Mouse (Mus musculus): ENCODE measurements around the gene Triap1. TPM values are rescaled to one million over a fixed set of nuclear protein-coding genes. Genes with fewer than 3 reads are reported as not detected.
"Not testable (repeated sequence)": the region's sequence is repeated elsewhere in the genome, so short reads cannot be mapped to it uniquely, and the experiment has no call there.

The Triap1 gene
- polyA plus RNA-seq, 1 experiment from 2014 or later, result 66.3 TPM

- Histone ChIP-seq H3K27me3 (replicated peaks) (no peaks in the 10 kb centered on the region), H3K9me3 (no peaks in the 10 kb centered on the region), H3K36me3 (no peaks in the 10 kb centered on the region), H3K4me1 (replicated peaks) (peaks cover 3% of the 10 kb centered on the region), H3K9ac (peak overlapping the region; percentile 42; the same call in 1 of the 2 replicates), H3K4me2 (replicated peaks) (peak overlapping the region; percentile 66), H3K4me3 (replicated peaks) (peak overlapping the region; percentile 18; the same call in 1 of the 2 replicates), H3K27ac (no peak overlapping the region)
- WGBS, result 25% methylated on average over 26 of the region's 26 CpGs
- no peak for ATAC-seq
Observed at GRCm38 (mm10) chr5:115373441-115374203, 32.6 kb downstream of the Triap1 start.

- H3K9ac ChIP-seq, result peak overlapping the region; percentile 42; the same call in 1 of the 2 replicates
- no peaks in the 10 kb centered on the region for H3K27me3 ChIP-seq (replicated peaks)
- H3K27ac ChIP-seq, result no peak overlapping the region
- H3K36me3 ChIP-seq, result no peaks in the 10 kb centered on the region
- peak overlapping the region; percentile 66 for H3K4me2 ChIP-seq (replicated peaks)
- no peak for ATAC-seq
- no peaks in the 10 kb centered on the region for H3K9me3 ChIP-seq
- 26% methylated on average over 11 of the region's 11 CpGs for WGBS
- peaks cover 3% of the 10 kb centered on the region for H3K4me1 ChIP-seq (replicated peaks)
- H3K4me3 ChIP-seq (replicated peaks), result peak overlapping the region; percentile 18; the same call in 1 of the 2 replicates
Observed at GRCm38 (mm10) chr5:115374204-115374820, 33.3 kb downstream of the Triap1 start.

- no peaks in the 10 kb centered on the region for H3K9me3 ChIP-seq
- peaks cover 3% of the 10 kb centered on the region for H3K4me1 ChIP-seq (replicated peaks)
- no peak overlapping the region for H3K4me2 ChIP-seq (replicated peaks)
- H3K4me3 ChIP-seq (replicated peaks), result no peak overlapping the region
- 88% methylated on average over 2 of the region's 2 CpGs for WGBS
- no peak for ATAC-seq
- H3K9ac ChIP-seq, result no peak overlapping the region
- no peaks in the 10 kb centered on the region for H3K27me3 ChIP-seq (replicated peaks)
- no peak overlapping the region for H3K27ac ChIP-seq
- H3K36me3 ChIP-seq, result no peaks in the 10 kb centered on the region
Observed at GRCm38 (mm10) chr5:115375436-115375835, 34.4 kb downstream of the Triap1 start.

GRCm38 (mm10) chr5:115378882-115379281 lies 37.9 kb downstream of the Triap1 start:
- not testable (repeated sequence) for H3K4me1 ChIP-seq (replicated peaks); H3K4me3 ChIP-seq (replicated peaks); H3K36me3 ChIP-seq; H3K9ac ChIP-seq; H3K9me3 ChIP-seq; ATAC-seq; H3K27ac ChIP-seq; H3K27me3 ChIP-seq (replicated peaks); H3K4me2 ChIP-seq (replicated peaks)
- 62% methylated on average over 2 of the region's 2 CpGs for WGBS

GRCm38 (mm10) chr5:115391935-115392334 lies 50.9 kb downstream of the Triap1 start:
- Histone ChIP-seq H3K4me2 (replicated peaks) (no peak overlapping the region), H3K27ac (no peak overlapping the region), H3K27me3 (replicated peaks) (no peaks in the 10 kb centered on the region), H3K9ac (no peak overlapping the region), H3K4me3 (replicated peaks) (no peak overlapping the region), H3K4me1 (replicated peaks) (peaks cover 6% of the 10 kb centered on the region; the same call in 1 of the 2 replicates), H3K36me3 (no peaks in the 10 kb centered on the region), H3K9me3 (no peaks in the 10 kb centered on the region)
- no peak for ATAC-seq
- 20% methylated on average over 9 of the region's 9 CpGs for WGBS

- WGBS, result 79% methylated on average over 1 of the region's 1 CpGs
- H3K36me3 ChIP-seq, result no peaks in the 10 kb centered on the region
Observed at GRCm38 (mm10) chr5:115392969-115393368, 51.9 kb downstream of the Triap1 start.

More at GRCm38 (mm10) chr5:115392969-115393368, 51.9 kb downstream of the Triap1 start:
- H3K9me3 ChIP-seq, result no peaks in the 10 kb centered on the region
- H3K27ac ChIP-seq, result no peak overlapping the region
- no peak overlapping the region for H3K4me2 ChIP-seq (replicated peaks)
- no peak overlapping the region for H3K4me3 ChIP-seq (replicated peaks)
- H3K9ac ChIP-seq, result no peak overlapping the region
- H3K4me1 ChIP-seq (replicated peaks), result peaks cover 6% of the 10 kb centered on the region; the same call in 1 of the 2 replicates
- H3K27me3 ChIP-seq (replicated peaks), result no peaks in the 10 kb centered on the region
- ATAC-seq, result no peak

Other genes starting within 250 kb of the Triap1 start
- 24.9 and 30.2 TPM in 2 replicates for gene Gm10401, start 242.9 kb upstream of the Triap1 start, polyA plus RNA-seq (2015; fragmentation: Nextera tagmentation; extraction: Ambion mirVana)
- gene Acads, start 221.9 kb upstream of the Triap1 start, polyA plus RNA-seq (2015; fragmentation: Nextera tagmentation; extraction: Ambion mirVana), result 119 and 122 TPM in 2 replicates
- gene Unc119b, start 206.2 kb upstream of the Triap1 start, polyA plus RNA-seq (2015; fragmentation: Nextera tagmentation; extraction: Ambion mirVana), result 25.7 and 26.6 TPM in 2 replicates
- gene Mlec, start 183.0 kb upstream of the Triap1 start, polyA plus RNA-seq (2015; fragmentation: Nextera tagmentation; extraction: Ambion mirVana), result 89.9 and 113 TPM in 2 replicates
- 1.5 and 2.3 TPM in 2 replicates for gene Cabp1, start 146.8 kb upstream of the Triap1 start, polyA plus RNA-seq (2015; fragmentation: Nextera tagmentation; extraction: Ambion mirVana)
- 126 and 128 TPM in 2 replicates for gene Pop5, start 105.4 kb upstream of the Triap1 start, polyA plus RNA-seq (2015; fragmentation: Nextera tagmentation; extraction: Ambion mirVana)
- gene Rnf10, start 68.3 kb upstream of the Triap1 start, polyA plus RNA-seq (2015; fragmentation: Nextera tagmentation; extraction: Ambion mirVana), result 119 and 120 TPM in 2 replicates
- 62.1 and 65.1 TPM in 2 replicates for gene Coq5, start 61.6 kb upstream of the Triap1 start, polyA plus RNA-seq (2015; fragmentation: Nextera tagmentation; extraction: Ambion mirVana)
- 1,297 TPM in 2 replicates for gene Dynll1, start 40.2 kb upstream of the Triap1 start, polyA plus RNA-seq (2015; fragmentation: Nextera tagmentation; extraction: Ambion mirVana)
- gene Srsf9, start 14.0 kb upstream of the Triap1 start, polyA plus RNA-seq (2015; fragmentation: Nextera tagmentation; extraction: Ambion mirVana), result 217 and 220 TPM in 2 replicates
- 24.8 and 24.9 TPM in 2 replicates for gene Gatc, start within 50 bp of the Triap1 start, polyA plus RNA-seq (2015; fragmentation: Nextera tagmentation; extraction: Ambion mirVana)
- 1,187 and 1,356 TPM in 2 replicates for gene Cox6a1, start 7.8 kb downstream of the Triap1 start, polyA plus RNA-seq (2015; fragmentation: Nextera tagmentation; extraction: Ambion mirVana)
- gene Msi1, start 88.4 kb downstream of the Triap1 start, polyA plus RNA-seq (2015; fragmentation: Nextera tagmentation; extraction: Ambion mirVana), result 8.7 and 10.4 TPM in 2 replicates
- gene Pla2g1b, start 125.0 kb downstream of the Triap1 start, polyA plus RNA-seq (2015; fragmentation: Nextera tagmentation; extraction: Ambion mirVana), result 2.1 and 2.9 TPM in 2 replicates
- 18.6 and 19.8 TPM in 2 replicates for gene Sirt4, start 143.5 kb downstream of the Triap1 start, polyA plus RNA-seq (2015; fragmentation: Nextera tagmentation; extraction: Ambion mirVana)
- 56.9 and 58.2 TPM in 2 replicates for gene Pxn, start 165.5 kb downstream of the Triap1 start, polyA plus RNA-seq (2015; fragmentation: Nextera tagmentation; extraction: Ambion mirVana)
- 1,607 and 1,644 TPM in 2 replicates for gene Rplp0, start 218.2 kb downstream of the Triap1 start, polyA plus RNA-seq (2015; fragmentation: Nextera tagmentation; extraction: Ambion mirVana)
- 31.8 and 34.7 TPM in 2 replicates for gene Gcn1l1, start 224.0 kb downstream of the Triap1 start, polyA plus RNA-seq (2015; fragmentation: Nextera tagmentation; extraction: Ambion mirVana)

Measured in intestine, embryonic 15.5 days (tissue).